Mouse (Mus musculus) C2C12 (cell line): Measurements from ENCODE around the gene Ino80b. TPM values are rescaled to one million over a fixed set of nuclear protein-coding genes. Genes with fewer than 3 reads are reported as not detected.
A peak's percentile ranks its signal among the peaks of the same experiment; 100 is the strongest.

Experiments used
- H3K27me3 ChIP-seq: one replicate; pipeline ENCODE4 v1.6.1; 2011; ENCODE audit not compliant: control insufficient read depth, insufficient read depth, insufficient read length
- H3K36me3 ChIP-seq: one replicate; pipeline ENCODE4 v1.6.1; 2011; ENCODE audit not compliant: control insufficient read depth, insufficient read depth
- H3K4me3 ChIP-seq: one replicate; pipeline ENCODE4 v1.5.1; 2011; ENCODE audit warnings: mild to moderate bottlenecking, control low read depth; ENCODE audit not compliant: poor library complexity, insufficient read depth, severe bottlenecking
- H3K79me2 ChIP-seq: one replicate; pipeline ENCODE4 v1.6.1; 2011; ENCODE audit not compliant: control insufficient read depth, insufficient read depth
- H3K79me3 ChIP-seq: one replicate; pipeline ENCODE4 v1.6.1; 2011; ENCODE audit warnings: low read depth, control low read depth
- H3ac ChIP-seq: one replicate; pipeline ENCODE3; 2011; ENCODE audit warnings: low read depth; ENCODE audit not compliant: control insufficient read depth, insufficient read length
- CEBPB ChIP-seq: IDR thresholded peaks from one replicate; pipeline ENCODE4 v1.6.1; 2011; ENCODE audit warnings: low read depth, mild to moderate bottlenecking, control low read depth, moderate library complexity
- CTCF ChIP-seq: IDR thresholded peaks from one replicate; pipeline ENCODE4 v1.5.1; 2011; ENCODE audit not compliant: control insufficient read depth, insufficient read depth, insufficient read length
- FOSL1 ChIP-seq: IDR thresholded peaks from one replicate; pipeline ENCODE4 v1.8.0; 2011; ENCODE audit warnings: mild to moderate bottlenecking, low read length; ENCODE audit not compliant: poor library complexity, insufficient read depth, severe bottlenecking
- MAX ChIP-seq: IDR thresholded peaks from one replicate; pipeline ENCODE4 v1.6.1; 2011; ENCODE audit warnings: mild to moderate bottlenecking, control low read depth
- MYOD1 ChIP-seq: IDR thresholded peaks from one replicate; pipeline ENCODE4 v1.6.1; 2011; ENCODE audit warnings: low read depth; ENCODE audit not compliant: control insufficient read depth, insufficient read length
- MYOG ChIP-seq: IDR thresholded peaks from one replicate; pipeline ENCODE4 v1.6.1; 2011; ENCODE audit not compliant: control insufficient read depth, insufficient read length; ENCODE audit errors: extremely low read depth
- USF1 ChIP-seq: IDR thresholded peaks from one replicate; pipeline ENCODE4 v1.6.1; 2011; ENCODE audit warnings: low read depth, mild to moderate bottlenecking, control low read depth, moderate library complexity
- polyA plus RNA-seq: library from polyadenylated mRNA; unstranded; fragments of >200 nt; fragmentation: generic; extraction: Trizol; gene quantifications from one replicate; pipeline ENCODE4 v1.2.1, GENCODE M21; 2012; ENCODE audit warnings: missing spikeins

Gene Ino80b
- polyA plus RNA-seq, 1 experiment = 33.6 TPM

DNA sequence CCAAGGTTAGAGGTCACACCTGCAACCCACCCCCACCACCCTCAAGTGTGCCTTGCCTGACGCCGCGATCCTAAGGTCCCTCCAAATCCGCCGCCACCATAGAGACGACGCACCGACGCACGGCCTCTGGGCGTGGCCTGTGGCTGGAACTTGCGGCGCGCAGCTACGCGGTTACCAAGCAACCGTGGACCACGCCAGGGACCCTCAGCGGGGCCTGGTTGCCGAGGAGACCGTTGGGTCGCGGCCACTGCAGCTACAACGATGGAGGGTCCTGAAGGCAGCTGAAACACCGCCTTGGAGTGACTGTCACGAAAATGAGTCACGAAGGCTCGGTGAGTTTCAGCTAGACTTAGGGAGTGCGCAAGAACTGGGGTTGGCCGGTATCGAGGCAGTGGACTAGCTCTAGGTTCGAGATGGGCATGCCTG is 31.0 kb upstream of the Ino80b start, which contains the start of the genes Wdr54 and 1700003E16Rik:
TSS of gene Wdr54 (minus strand) at position 139 of the 426 bp plus-strand sequence.
TSS of gene 1700003E16Rik (plus strand) at position 146 of the 426 bp plus-strand sequence.
- H3ac ChIP-seq = peak within 1 kb of the TSS; percentile 65
- TF ChIP-seq MAX (peak; percentile 48), MYOG (no peak)
- peaks cover 18% of the 10 kb centered on the region for H3K36me3 ChIP-seq
- peaks cover 2% of the 10 kb centered on the region for H3K79me3 ChIP-seq
- H3K79me2 ChIP-seq = no peaks in the 10 kb centered on the region
- peaks cover 6% of the 10 kb centered on the region for H3K27me3 ChIP-seq
- peak within 1 kb of the TSS; percentile 47 for H3K4me3 ChIP-seq

DNA sequence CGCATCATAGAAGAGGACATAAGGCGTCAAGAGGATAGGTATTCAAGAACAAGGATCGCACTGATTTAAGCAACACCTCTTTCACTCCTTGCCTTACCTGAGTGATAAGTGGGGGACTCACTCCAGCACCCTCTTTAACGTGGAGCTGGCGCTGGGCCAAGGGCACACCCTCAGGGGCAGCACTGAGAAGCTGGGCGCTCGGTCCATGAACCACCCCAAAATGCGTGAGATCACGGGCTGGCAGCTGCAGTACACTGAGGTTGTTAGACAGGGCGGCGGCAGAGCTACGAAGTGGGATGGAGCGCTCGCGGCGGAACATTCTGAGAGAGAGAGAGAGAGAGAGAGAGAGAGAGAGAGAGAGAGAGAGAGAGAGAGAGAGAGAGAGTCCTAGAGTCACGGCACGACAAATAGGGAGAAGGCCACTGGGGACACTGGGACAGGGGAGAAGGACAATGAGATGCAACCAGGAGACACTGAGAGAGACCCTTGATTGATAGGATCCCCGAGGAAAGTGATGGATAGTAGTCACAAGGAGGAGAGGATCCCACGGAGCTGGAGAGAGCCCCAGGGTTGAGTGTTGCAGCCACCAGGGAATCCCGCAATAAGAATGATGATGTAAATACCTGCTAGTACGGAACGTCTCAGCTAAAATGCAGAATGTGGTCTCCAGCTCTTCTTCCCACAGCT is 30.5 kb upstream of the Ino80b start:
- H3K4me3 ChIP-seq = peak overlapping the region; percentile 47
- no peak for TF ChIP-seq MYOG
- no peak for TF ChIP-seq FOSL1
- no peak for TF ChIP-seq CTCF
- TF ChIP-seq MAX = no peak
- no peak for TF ChIP-seq CEBPB
- TF ChIP-seq MYOD1 = no peak
- no peak for TF ChIP-seq USF1
- H3K27me3 ChIP-seq = peaks cover under 1% of the 10 kb centered on the region
- H3ac ChIP-seq = peak overlapping the region; percentile 65
- no peaks in the 10 kb centered on the region for H3K79me2 ChIP-seq
- peaks cover 18% of the 10 kb centered on the region for H3K36me3 ChIP-seq
- H3K79me3 ChIP-seq = peaks cover 2% of the 10 kb centered on the region

DNA sequence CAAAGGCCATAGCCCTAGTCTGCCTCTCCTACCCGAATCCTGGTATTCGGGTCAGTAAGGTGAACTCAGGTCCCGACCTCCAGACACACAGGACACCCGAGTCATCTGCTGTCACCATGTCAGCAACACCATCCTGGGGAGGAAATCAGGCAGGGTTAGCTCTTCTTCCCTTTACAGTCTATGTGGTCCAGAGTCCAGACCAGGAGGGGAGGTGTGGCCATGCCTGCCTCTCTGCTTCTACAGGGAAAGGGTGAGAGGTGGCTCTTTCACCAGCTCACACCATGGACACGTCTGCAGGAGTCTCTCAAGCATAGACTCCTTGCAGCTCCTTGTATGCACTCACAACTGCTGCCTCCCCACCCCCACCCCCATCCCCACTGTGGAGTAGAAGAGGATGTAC is 28.3 kb upstream of the Ino80b start:
- H3K4me3 ChIP-seq = no peak overlapping the region
- H3ac ChIP-seq = no peak overlapping the region
- TF ChIP-seq FOSL1 (no peak), MAX (no peak), MYOD1 (no peak), CTCF (no peak), MYOG (no peak), USF1 (no peak), CEBPB (no peak)
- H3K36me3 ChIP-seq = peaks cover 23% of the 10 kb centered on the region
- no peaks in the 10 kb centered on the region for H3K79me2 ChIP-seq
- H3K27me3 ChIP-seq = no peaks in the 10 kb centered on the region
- peaks cover 2% of the 10 kb centered on the region for H3K79me3 ChIP-seq

DNA sequence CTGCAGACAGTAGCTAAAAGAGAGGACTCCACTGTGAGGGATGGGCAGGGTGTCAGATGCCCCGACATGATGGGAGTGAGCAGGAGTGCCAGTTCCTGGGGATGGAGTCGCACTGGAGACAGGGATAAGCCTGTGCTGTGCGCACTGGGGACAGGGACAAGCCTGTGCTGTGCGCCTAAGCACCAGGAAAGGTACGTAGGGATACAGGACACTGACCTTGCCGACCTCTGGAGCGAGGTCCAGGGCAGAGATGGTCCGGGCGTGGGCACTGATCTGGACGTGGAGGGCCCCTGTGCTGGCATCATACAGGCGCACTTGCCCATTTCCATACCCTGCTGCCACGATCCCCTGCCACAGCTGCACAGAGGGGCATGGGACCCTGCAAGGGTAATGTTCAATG is 27.8 kb upstream of the Ino80b start:
- H3K79me2 ChIP-seq = no peaks in the 10 kb centered on the region
- H3K4me3 ChIP-seq = no peak overlapping the region
- H3K36me3 ChIP-seq = peaks cover 27% of the 10 kb centered on the region
- H3K27me3 ChIP-seq = no peaks in the 10 kb centered on the region
- H3ac ChIP-seq = no peak overlapping the region
- no peak for TF ChIP-seq FOSL1
- no peak for TF ChIP-seq CTCF
- TF ChIP-seq MYOG = no peak
- no peak for TF ChIP-seq CEBPB
- TF ChIP-seq USF1 = no peak
- no peak for TF ChIP-seq MAX
- no peak for TF ChIP-seq MYOD1
- H3K79me3 ChIP-seq = peaks cover 2% of the 10 kb centered on the region

DNA sequence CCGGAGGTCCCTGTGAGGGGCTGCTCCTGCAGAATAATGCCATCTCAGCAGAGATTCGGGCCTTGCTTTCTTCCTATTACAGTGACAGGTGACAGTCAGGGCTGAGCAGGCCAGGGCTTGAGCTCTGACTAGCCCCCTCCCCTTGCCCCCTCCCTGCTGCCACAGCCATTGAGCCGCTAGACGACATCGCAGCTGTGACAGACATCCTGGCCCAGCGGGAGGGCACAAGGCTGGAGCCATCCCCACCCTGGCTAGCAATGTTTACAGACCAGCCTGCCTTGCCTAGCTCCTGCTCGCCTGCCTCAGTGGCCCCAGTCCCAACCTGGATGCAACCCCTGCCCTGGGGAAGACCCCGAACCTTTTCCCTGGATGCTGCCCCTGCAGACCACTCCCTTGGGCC is 26.5 kb upstream of the Ino80b start:
- peaks cover 5% of the 10 kb centered on the region for H3K79me2 ChIP-seq
- H3ac ChIP-seq = no peak overlapping the region
- no peaks in the 10 kb centered on the region for H3K27me3 ChIP-seq
- H3K36me3 ChIP-seq = peaks cover 40% of the 10 kb centered on the region
- H3K79me3 ChIP-seq = peaks cover 2% of the 10 kb centered on the region
- TF ChIP-seq CEBPB (no peak), MAX (no peak), CTCF (no peak), MYOG (no peak), FOSL1 (no peak), MYOD1 (no peak), USF1 (no peak)
- H3K4me3 ChIP-seq = no peak overlapping the region

DNA sequence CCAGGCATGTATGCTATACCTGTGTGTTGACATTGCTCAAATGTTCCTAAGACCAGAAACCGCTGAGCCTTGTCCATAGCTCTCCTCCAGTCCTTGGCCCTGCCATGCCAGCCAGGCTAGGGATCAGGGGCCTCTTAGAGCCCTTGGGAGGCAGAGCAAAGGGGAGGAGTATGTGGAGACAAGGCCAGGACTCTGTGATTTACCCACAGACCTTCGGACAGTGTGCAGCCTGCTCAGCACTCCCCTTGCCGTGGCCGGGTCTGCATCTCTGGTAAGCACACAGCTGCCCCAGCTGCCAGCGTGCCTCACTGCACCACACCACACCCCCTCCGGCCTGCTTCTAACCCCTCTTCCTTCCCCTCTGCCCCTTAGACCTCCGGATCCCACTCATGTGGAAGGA is 22.0 kb upstream of the Ino80b start:
- Histone ChIP-seq H3K4me3 (no peak overlapping the region), H3ac (no peak overlapping the region), H3K79me3 (peaks cover 10% of the 10 kb centered on the region), H3K27me3 (no peaks in the 10 kb centered on the region), H3K79me2 (peaks cover 40% of the 10 kb centered on the region), H3K36me3 (peaks cover 37% of the 10 kb centered on the region)
- TF ChIP-seq MYOD1 = no peak
- no peak for TF ChIP-seq CEBPB
- no peak for TF ChIP-seq CTCF
- TF ChIP-seq MAX = no peak
- TF ChIP-seq MYOG = no peak
- TF ChIP-seq FOSL1 = no peak
- no peak for TF ChIP-seq USF1
